Mouse (Mus musculus) right cerebral cortex, postnatal 10 days (tissue): Measurements from ENCODE around the gene Apaf1.

Experiments used
- DNase-seq, 2 experiments: peaks; one replicate each; pipeline ENCODE4 v3.0.0; 2021; ENCODE audit warnings: low spot score in 2 of 2

Gene Apaf1

DNA sequence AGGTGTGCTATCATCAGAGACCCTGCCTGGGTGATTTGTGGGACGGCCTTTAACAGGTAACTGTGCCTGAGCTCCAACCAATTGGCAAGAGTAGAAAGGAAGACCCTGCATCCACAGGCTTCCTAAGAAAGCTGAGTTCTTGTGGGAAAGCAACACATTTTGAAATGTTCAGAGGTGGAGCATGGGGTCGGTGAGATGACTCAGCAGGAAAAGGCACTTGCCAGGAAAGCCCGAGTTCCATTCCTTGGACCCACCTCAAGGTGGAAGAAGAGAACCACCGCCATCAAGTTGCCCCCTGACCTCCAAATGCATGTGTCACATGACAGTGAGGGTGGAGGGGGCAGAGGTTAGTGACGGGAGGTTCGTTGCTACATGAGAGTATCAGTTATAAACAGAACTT lies 108.1 kb downstream of the Apaf1 start:
- DNase-seq: no peak

DNA sequence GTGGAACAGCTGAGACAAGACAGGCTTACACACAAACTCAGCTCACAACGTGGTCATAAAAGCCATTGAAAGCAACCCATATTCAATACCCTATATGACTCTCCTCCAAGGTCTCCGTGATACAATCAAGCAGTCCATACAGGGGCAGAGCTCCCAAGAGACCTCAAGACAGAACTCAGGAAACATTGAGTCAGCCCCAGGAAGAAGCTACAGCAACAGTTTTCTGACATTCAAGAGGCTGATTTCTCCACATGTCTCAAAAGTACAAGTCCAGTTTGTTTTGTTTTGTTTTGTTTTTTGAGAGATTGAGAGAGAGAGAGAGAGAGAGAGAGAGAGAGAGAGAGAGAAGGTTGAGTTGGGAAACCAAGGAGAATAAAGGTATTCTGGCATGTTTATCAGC lies 108.5 kb downstream of the Apaf1 start:
- DNase-seq: no peak

DNA sequence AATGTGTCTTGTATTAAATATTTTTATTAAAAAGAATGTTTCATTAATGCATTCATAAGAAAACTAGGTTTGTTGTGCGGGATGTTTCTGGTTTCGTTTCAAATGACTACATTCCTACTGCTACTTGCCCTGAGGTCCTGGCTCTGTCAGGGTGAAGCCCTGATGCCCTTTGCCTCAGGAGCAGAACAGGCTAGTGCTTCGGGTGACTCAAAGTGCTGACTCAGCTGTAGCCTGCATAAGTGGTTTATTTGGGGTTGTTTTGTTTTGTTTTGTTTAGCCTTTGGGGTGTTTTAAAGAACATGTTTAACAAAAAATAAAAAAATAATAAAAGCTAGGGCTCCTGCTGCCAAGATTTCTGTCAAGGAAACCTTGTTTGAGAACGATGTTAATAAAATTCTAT lies 112.0 kb downstream of the Apaf1 start:
- no peak for DNase-seq

DNA sequence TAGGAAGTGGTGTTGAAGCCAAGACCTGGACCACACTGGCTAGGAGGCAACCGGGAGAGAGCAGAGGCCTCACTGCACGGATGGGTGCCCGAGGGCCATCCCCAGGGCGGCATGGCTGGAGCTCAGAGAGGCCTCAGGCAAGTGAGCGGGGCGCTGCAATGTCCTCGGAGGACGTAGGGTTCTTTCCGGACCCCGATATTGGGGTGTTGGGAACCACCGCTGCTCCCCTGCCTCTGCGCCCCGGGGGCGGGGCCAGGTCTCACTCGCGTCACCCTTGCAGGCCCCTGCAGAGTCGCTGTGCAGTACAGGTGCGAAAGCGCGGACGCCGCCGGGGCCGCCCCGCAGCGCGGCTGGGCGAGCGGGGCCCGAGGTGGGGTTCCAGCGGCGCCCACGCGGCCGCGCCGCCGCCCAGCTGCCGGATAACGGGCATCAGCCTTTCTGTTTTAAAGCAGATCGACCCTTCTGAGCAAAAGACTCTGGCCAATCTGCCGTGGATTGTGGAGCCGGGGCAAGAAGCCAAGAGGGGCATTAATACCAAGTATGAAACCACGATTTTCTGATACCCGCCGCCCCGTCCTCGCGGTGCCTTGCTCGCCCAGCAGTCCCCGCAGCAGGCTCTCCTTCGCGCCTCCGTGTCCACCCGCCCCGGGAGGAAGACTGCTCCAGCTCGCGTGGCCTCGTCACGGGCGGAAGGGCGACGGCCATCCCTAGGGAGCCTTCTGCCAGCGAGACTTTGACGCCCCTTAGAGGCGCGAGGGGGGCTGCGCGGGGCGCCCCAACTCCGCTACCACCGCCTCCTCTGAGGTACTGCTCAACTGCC lies 113.0 kb downstream of the Apaf1 start:
- peak in 1 of 2 experiments; percentile 55 for DNase-seq

DNA sequence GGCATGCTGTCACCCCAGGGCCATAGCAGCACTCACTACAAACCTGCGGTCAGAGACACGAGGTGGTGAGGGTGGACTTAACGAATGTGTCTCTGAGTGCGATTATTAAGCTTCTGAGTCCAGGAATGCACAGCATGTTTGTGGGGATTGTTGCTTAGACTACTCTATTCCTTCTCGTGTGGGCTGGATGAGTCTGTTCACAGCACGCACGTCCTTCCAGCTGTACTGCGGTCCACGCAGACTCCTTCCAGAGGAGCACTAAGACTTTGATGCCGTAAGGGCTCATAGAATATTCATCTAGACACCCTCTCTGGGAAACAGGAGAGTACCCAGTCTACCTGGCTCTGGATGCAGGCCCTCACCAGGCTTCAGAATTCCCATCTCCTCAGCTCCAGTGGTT lies 114.3 kb downstream of the Apaf1 start:
- DNase-seq: no peak

DNA sequence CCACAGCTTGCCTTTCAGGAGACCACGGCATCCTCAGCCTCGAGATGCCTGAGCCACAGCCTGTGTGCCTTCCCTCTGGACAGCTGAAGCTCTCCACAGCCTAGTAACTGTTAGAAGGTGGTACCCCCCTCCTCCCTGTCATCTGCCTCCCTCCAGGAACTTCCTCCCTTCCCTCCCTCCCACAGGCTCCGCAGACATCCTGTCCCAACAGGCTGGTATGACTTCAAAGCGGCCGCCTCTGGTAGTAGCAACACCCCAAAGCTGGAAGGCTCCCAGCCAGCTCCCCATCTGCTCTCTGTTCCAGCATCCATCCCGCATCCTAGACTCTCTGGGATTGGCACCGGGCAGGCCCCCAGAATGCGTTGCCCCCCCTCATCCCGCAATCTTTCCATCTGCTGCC lies 115.7 kb downstream of the Apaf1 start:
- DNase-seq: peak; percentile 85 to 89

DNA sequence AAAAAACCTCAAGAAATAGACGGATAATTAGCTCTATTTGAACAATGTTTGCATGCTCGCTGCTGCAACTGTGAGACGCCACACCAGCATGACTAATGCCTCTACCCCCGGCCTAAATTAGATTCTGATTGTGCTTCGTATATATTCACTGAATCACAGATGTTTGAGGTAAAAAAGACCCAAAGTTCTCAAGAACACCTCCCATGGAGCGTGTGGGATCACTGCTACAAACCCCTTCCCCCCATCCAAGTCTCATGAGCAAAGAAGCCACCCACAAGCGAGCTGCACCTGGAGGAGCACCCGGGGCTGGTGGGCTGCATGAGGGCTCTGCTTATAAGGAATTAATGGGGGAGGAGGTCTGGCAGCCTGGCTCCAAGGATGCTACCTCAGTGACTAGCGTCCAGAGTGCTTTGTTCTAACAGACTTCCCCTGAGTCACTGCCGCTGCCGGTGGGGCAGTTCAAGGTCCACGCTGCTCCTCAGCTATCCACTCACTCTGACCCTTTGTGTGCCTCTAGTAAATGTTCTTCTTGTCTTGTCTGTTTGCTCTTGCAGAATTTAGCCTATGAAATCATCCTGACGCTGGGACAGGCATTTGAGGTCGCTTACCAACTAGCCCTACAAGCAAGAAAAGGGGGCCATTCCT lies 116.8 kb downstream of the Apaf1 start:
- no peak for DNase-seq

DNA sequence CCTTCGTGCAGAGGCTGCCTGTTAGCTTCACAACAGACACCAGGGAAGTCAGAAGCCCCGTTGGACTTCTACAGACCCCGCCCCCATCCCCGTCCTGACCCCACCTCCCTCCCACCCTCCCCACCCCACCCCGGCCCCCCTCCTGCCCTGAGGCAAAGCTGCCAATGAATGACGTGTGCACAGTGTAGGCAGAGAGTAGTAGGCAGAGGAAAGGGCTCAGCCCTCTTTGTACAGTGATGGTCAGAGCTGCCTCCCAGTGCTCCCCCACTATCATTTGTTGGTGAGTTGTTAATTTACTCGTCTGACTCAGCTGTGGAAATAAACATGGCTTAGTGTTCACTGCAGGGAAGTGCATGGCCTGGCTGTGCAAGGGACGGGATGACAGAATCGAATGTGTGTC lies 118.1 kb downstream of the Apaf1 start:
- no peak for DNase-seq

DNA sequence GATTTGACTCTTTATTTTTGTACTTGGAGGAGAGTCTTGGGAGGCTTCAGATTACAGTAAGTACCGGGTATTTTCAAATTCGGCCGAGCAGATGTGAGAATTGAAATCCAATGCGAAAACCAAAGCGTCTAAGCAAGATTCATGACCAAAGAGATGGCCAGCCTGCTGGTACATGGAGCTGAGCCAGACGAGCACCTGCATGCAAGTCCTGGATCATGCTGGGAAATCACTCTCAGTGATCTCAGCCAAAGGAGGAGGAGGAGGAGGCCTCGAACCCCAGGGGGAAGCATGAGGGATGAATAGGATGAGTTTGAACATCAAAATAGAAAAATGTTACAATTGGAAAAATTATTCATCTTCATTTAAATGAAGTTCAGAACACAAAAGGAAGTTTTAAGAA lies 122.2 kb downstream of the Apaf1 start:
- no peak for DNase-seq

DNA sequence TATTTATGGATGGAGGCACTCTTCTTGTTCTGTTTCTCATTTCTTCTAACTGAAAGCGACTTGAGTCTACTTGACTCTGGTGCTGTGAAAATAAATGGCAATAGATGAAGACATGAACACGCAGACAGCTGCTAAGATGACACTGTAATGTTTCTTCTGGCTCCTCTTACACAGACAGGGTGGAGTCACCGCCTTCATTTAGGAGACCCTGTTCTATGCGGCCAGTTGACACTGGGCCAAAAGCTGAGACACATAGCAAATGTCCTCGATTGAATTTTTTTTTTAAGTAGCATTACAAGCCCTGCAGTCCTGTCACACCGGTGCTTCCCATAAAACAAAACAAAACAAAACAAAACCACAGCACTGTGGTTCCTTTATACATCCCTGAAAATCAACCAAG lies 128.7 kb downstream of the Apaf1 start:
- DNase-seq: no peak

DNA sequence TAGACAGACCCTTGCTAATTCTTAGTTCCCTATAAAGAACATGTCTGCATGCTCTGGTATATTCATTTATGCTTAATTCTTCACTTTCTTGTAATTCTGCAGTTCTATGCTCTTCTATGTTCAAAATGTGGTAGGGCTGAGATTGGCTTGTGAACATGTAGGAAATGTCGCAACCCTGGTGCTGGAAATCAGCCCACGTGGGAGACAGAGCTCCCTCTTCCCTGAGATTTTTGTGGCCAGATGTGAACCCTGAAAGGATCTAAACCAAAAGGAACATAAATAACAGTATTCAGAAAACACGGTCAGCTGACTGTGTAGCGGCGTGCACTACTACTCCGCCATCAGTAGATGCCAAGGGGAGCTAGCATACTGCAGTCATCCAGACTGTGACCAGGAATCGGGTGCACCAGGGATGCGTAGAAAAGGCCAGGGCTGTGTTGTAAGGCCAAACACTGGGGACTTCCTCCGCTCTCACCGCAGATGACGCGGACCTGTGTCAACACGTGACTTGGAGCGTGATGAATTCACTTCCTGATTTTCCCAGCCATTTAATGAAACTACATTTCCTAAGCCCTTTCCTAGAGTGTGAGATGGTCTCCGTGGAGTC lies 129.4 kb downstream of the Apaf1 start:
- no peak for DNase-seq

DNA sequence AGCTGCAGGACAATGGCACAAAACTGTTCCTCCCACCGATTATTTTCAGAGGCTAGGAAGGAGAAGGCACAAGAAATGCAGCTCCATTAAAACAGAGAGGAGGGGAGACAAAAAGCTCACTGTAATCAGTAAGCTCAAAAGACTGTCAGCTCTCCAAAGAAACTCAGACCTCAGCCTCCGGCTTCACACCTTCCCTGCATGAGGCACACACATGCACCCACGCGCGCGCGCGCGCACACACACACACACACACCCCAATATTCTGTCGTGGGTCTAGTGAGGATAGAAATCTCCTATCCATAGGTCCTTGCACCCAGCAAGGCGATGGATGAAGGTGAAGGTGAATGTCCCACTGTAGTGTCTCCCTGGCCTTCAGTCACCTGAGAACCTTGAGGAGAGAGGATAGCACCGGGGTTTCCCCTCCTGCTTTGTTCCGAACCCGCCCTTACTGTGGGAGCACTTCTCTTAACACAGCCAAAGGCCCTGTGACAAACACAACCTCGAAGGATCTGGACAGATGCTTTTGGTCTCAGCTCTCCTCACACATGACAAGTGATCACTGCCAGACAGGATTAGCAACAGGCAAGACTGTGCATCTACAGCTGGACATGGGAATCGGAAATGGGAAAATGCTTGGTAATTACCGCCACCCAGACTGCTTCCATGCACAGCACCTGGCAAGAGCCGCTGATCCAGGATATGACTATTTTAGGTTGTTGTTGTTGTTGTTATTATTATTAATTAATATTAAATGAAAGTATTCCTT lies 134.8 kb downstream of the Apaf1 start:
- DNase-seq: no peak

DNA sequence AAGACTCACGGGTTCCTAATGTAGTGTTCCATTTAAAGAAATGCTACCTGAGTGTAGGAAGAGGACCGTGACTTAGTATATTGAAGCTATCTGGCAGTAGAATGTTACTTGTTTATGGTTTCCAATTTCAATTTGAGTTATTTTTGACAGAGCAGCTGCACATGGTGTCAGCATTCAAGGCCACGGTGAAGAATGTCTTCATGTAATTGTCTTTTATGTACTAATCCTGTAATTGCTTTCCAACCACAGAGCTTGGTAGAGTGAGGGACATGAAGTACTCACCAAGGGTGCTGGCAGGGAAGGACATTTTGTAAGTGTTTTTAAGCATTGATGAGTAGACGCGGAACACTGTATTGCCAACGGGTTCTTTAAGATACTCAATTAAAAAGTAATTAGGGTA lies 135.5 kb downstream of the Apaf1 start:
- no peak for DNase-seq

DNA sequence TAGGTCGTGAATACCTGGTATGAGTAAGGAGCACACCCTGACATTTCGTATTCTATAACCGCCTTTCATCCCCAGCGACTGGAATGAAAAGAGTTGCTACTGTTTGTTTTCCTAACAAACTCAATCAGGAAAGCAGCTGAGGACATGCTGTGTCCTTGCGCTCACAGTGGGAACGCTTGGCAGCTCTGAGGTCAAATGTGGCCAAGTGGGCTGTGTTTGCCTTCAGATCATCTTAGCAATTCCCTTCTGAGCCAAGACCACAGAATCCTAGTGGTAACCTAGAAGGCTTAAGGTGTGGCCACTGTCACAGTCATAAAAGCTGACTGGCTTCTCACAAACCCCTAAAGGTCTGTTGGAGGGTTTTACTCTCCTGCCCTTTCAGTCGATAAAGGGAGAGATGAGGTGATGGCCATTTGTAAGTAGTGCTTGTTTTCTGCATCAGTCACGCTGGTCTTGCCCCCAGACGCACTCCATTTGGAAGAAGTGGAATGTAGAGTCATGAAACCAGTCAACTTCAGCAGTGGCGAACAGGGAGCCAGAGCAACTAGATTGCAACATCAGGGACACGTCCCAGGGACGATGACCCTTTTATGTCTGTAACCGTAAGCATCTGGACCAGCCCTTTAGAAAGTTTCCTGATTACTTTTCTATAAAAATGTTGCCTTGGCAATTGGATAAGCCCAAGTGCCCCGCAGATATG lies 140.4 kb downstream of the Apaf1 start:
- DNase-seq: no peak

DNA sequence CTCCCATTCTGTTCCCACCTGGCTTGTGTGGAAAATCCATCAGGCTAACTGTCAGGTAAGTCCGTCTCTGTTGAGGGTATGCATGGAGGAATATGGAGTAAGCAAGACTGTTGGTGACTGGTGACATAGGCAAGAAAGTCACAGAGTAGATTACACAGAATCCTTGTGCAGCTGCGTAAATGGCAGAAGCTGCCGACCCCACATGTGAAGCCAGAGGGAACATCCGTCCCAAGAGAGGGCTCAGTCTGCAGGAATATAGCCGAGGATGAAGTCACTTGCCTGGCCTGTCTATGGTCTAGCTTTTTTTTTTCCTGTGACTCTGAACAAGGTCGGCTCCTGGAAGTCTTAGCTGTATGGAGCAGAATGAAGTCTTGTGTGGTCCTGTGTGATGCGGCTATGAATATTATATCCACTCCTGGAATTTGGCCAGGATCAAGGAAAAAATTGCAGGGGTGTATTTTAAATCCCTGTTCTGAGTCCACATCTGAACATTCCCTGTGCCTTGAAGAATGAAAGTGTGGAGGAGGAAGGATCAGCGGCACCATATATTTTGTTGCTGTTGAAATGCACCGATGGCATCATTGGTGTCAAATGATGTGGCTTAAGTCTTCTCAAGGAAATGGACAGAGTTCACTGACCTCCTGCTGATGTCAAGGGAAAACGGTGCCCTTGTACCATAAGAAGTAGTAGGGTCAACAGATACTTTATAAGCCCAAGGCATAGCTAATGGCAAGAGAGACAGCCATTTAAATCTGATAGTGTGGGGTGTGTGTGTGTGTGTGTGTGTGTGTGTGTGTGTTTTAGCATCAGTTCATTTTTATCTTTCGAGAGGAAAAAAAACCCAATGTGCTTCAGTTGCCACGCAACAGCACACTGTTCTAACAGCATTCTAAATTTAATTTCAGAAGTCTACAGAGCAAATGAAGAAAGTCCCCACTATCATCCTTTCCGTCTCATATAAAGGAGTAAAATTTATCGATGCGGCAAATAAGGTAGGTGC lies 141.7 kb downstream of the Apaf1 start:
- DNase-seq: peak; percentile 62 to 67
